Mouse (Mus musculus): ENCODE measurements around the gene Itgb1.

GRCm38 (mm10) chr8:128643104-128643503 lies 42.4 kb upstream of the Itgb1 start:
- TF ChIP-seq POLR2A (IDR thresholded peaks at IDR 0.05; ENCODE audit: control insufficient read depth, extremely low read depth, insufficient read depth, low read length, poor library complexity) = no peak
- TF ChIP-seq CTCF (IDR thresholded peaks at IDR 0.05; ENCODE audit: borderline replicate concordance, control insufficient read depth, extremely low read depth, insufficient read depth, low read length, poor library complexity) = no peak

All from thymus, adult 2 months (tissue).